Mouse (Mus musculus): ENCODE results near the gene Dot1l. TPM values are rescaled to one million over a fixed set of nuclear protein-coding genes. Genes with fewer than 3 reads are reported as not detected.

The Dot1l gene
- total RNA-seq, 1 experiment: 31.9 TPM

GRCm38 (mm10) chr10:80757717-80758116 is 2.7 kb downstream of the Dot1l start:
- no peak for TF ChIP-seq HCFC1 (IDR thresholded peaks at IDR 0.05; ENCODE audit: borderline replicate concordance, insufficient read depth, low read length)
- no peak for TF ChIP-seq ZNF384 (IDR thresholded peaks at IDR 0.05; ENCODE audit: low read depth, low read length)
- no peak for TF ChIP-seq ZC3H11A (IDR thresholded peaks at IDR 0.05; ENCODE audit: borderline replicate concordance, low read depth, low read length)
- no peak for TF ChIP-seq MAFK (IDR thresholded peaks at IDR 0.05; ENCODE audit: insufficient read depth, low read depth, low read length)
- no peak for TF ChIP-seq CHD2 (IDR thresholded peaks at IDR 0.05; ENCODE audit: low read depth, low read length)
- Histone ChIP-seq H3K9ac (ENCODE audit: insufficient read depth, low read depth, low read length, poor library complexity, severe bottlenecking) (no peak overlapping the region), H3K4me3 (ENCODE audit: insufficient read depth in 1 of 2, low read depth in 1 of 2, low read length in 2 of 2, poor library complexity in 1 of 2, severe bottlenecking in 1 of 2) (no peak overlapping the region), H3K4me1 (ENCODE audit: control insufficient read depth in 2 of 2, insufficient read depth in 2 of 2, low read length in 2 of 2, poor library complexity in 1 of 2) (peaks cover 0 to 19% of the 10 kb centered on the region in 2 experiments; a peak in 3 of 4 replicates), H3K27ac (ENCODE audit: insufficient read depth, low read depth, low read length, poor library complexity, severe bottlenecking) (no peak overlapping the region), H3K9me3 (ENCODE audit: control insufficient read depth, insufficient read depth, low read depth, low read length) (no peaks in the 10 kb centered on the region), H3K36me3 (ENCODE audit: control insufficient read depth, insufficient read depth, low read length, poor library complexity, severe bottlenecking) (no peaks in the 10 kb centered on the region)
- DNase-seq (ENCODE audit: low read depth, low spot score): no peak
- in situ Hi-C loops (cut with MboI; ENCODE audit: low sequenced_read_pairs in 2 of 2, unreplicated experiment in 2 of 2): no loop called here

GRCm38 (mm10) chr10:80758651-80759050 is 3.6 kb downstream of the Dot1l start:
- H3K4me1 ChIP-seq (ENCODE audit: control insufficient read depth in 2 of 2, insufficient read depth in 2 of 2, low read length in 2 of 2, poor library complexity in 1 of 2): peaks cover 0 to 19% of the 10 kb centered on the region in 2 experiments; a peak in 3 of 4 replicates
- H3K27ac ChIP-seq (ENCODE audit: insufficient read depth, low read depth, low read length, poor library complexity, severe bottlenecking): no peak overlapping the region

GRCm38 (mm10) chr10:80760596-80761524 is 5.9 kb downstream of the Dot1l start:
- TF ChIP-seq HCFC1 (IDR thresholded peaks at IDR 0.05; ENCODE audit: borderline replicate concordance, insufficient read depth, low read length) (no peak), CHD2 (IDR thresholded peaks at IDR 0.05; ENCODE audit: low read depth, low read length) (no peak), ZC3H11A (IDR thresholded peaks at IDR 0.05; ENCODE audit: borderline replicate concordance, low read depth, low read length) (no peak), MAFK (IDR thresholded peaks at IDR 0.05; ENCODE audit: insufficient read depth, low read depth, low read length) (no peak), ZNF384 (IDR thresholded peaks at IDR 0.05; ENCODE audit: low read depth, low read length) (no peak)
- in situ Hi-C loops (cut with MboI; ENCODE audit: low sequenced_read_pairs in 2 of 2, unreplicated experiment in 2 of 2): no loop called here
- peaks cover 3 to 26% of the 10 kb centered on the region in 2 experiments; a peak in 3 of 4 replicates for H3K4me1 ChIP-seq (ENCODE audit: control insufficient read depth in 2 of 2, insufficient read depth in 2 of 2, low read length in 2 of 2, poor library complexity in 1 of 2)
- no peak overlapping the region for H3K9ac ChIP-seq (ENCODE audit: insufficient read depth, low read depth, low read length, poor library complexity, severe bottlenecking)
- H3K36me3 ChIP-seq (ENCODE audit: control insufficient read depth, insufficient read depth, low read length, poor library complexity, severe bottlenecking): peaks cover 8% of the 10 kb centered on the region; the same call in 1 of the 2 replicates
- H3K4me3 ChIP-seq (ENCODE audit: insufficient read depth in 1 of 2, low read depth in 1 of 2, low read length in 2 of 2, poor library complexity in 1 of 2, severe bottlenecking in 1 of 2): no peak overlapping the region
- no peak overlapping the region for H3K27ac ChIP-seq (ENCODE audit: insufficient read depth, low read depth, low read length, poor library complexity, severe bottlenecking)
- no peak for DNase-seq (ENCODE audit: low read depth, low spot score)
- H3K9me3 ChIP-seq (ENCODE audit: control insufficient read depth, insufficient read depth, low read depth, low read length): no peaks in the 10 kb centered on the region

More at GRCm38 (mm10) chr10:80758651-80759050, 3.6 kb downstream of the Dot1l start:
- no peak for TF ChIP-seq CHD2 (IDR thresholded peaks at IDR 0.05; ENCODE audit: low read depth, low read length)
- TF ChIP-seq ZC3H11A (IDR thresholded peaks at IDR 0.05; ENCODE audit: borderline replicate concordance, low read depth, low read length): no peak
- no peak for TF ChIP-seq ZNF384 (IDR thresholded peaks at IDR 0.05; ENCODE audit: low read depth, low read length)
- no peak for TF ChIP-seq MAFK (IDR thresholded peaks at IDR 0.05; ENCODE audit: insufficient read depth, low read depth, low read length)
- TF ChIP-seq HCFC1 (IDR thresholded peaks at IDR 0.05; ENCODE audit: borderline replicate concordance, insufficient read depth, low read length): no peak
- Histone ChIP-seq H3K36me3 (ENCODE audit: control insufficient read depth, insufficient read depth, low read length, poor library complexity, severe bottlenecking) (peaks cover 3% of the 10 kb centered on the region; the same call in 1 of the 2 replicates), H3K9ac (ENCODE audit: insufficient read depth, low read depth, low read length, poor library complexity, severe bottlenecking) (no peak overlapping the region), H3K9me3 (ENCODE audit: control insufficient read depth, insufficient read depth, low read depth, low read length) (no peaks in the 10 kb centered on the region), H3K4me3 (ENCODE audit: insufficient read depth in 1 of 2, low read depth in 1 of 2, low read length in 2 of 2, poor library complexity in 1 of 2, severe bottlenecking in 1 of 2) (no peak overlapping the region)
- DNase-seq (ENCODE audit: low read depth, low spot score): no peak
- in situ Hi-C loops (cut with MboI; ENCODE audit: low sequenced_read_pairs in 2 of 2, unreplicated experiment in 2 of 2): no loop called here

- Histone ChIP-seq H3K9me3 (ENCODE audit: control insufficient read depth, insufficient read depth, low read depth, low read length) (no peaks in the 10 kb centered on the region), H3K4me1 (ENCODE audit: control insufficient read depth in 2 of 2, insufficient read depth in 2 of 2, low read length in 2 of 2, poor library complexity in 1 of 2) (peaks cover 5 to 28% of the 10 kb centered on the region in 2 experiments; a peak in 3 of 4 replicates), H3K4me3 (ENCODE audit: insufficient read depth in 1 of 2, low read depth in 1 of 2, low read length in 2 of 2, poor library complexity in 1 of 2, severe bottlenecking in 1 of 2) (no peak overlapping the region), H3K27ac (ENCODE audit: insufficient read depth, low read depth, low read length, poor library complexity, severe bottlenecking) (no peak overlapping the region), H3K36me3 (ENCODE audit: control insufficient read depth, insufficient read depth, low read length, poor library complexity, severe bottlenecking) (peaks cover 12% of the 10 kb centered on the region; the same call in 1 of the 2 replicates), H3K9ac (ENCODE audit: insufficient read depth, low read depth, low read length, poor library complexity, severe bottlenecking) (no peak overlapping the region)
- no peak for DNase-seq (ENCODE audit: low read depth, low spot score)
- in situ Hi-C loops (cut with MboI; ENCODE audit: low sequenced_read_pairs in 2 of 2, unreplicated experiment in 2 of 2): no loop called here
- TF ChIP-seq ZC3H11A (IDR thresholded peaks at IDR 0.05; ENCODE audit: borderline replicate concordance, low read depth, low read length) (no peak), CHD2 (IDR thresholded peaks at IDR 0.05; ENCODE audit: low read depth, low read length) (no peak), MAFK (IDR thresholded peaks at IDR 0.05; ENCODE audit: insufficient read depth, low read depth, low read length) (no peak), HCFC1 (IDR thresholded peaks at IDR 0.05; ENCODE audit: borderline replicate concordance, insufficient read depth, low read length) (no peak), ZNF384 (IDR thresholded peaks at IDR 0.05; ENCODE audit: low read depth, low read length) (no peak)
These were observed 6.8 kb downstream of the Dot1l start for GRCm38 (mm10) chr10:80761821-80762220.
